Mouse (Mus musculus): ENCODE results near the gene Wasl.

- no peak for TF ChIP-seq POLR2A (IDR thresholded peaks at IDR 0.05; ENCODE audit: insufficient read depth, low read length)
- TF ChIP-seq EP300 (IDR thresholded peaks at IDR 0.05; ENCODE audit: insufficient read depth, low read depth, low read length): no peak
Measured at GRCm38 (mm10) chr6:24634065-24634464, 30.7 kb downstream of the Wasl start.
